Mouse (Mus musculus) fibroblast of lung, adult 2 months (primary cell): ENCODE measurements around the gene Gpatch8.

ENCODE experiments used
- DNase-seq: peaks from one replicate; pipeline ENCODE4 v3.0.0-alpha.2; 2011; ENCODE audit warnings: low read depth

The Gpatch8 gene

GRCm38 (mm10) chr11:102556031-102556715 lies at the start of gene Gpatch8:
TSS of gene Gpatch8 (minus strand) at chr11:102556392.
- DNase-seq, result peak; percentile 94

GRCm38 (mm10) chr11:102604777-102605552 lies 48.8 kb upstream of the Gpatch8 start:
- DNase-seq, result no peak

GRCm38 (mm10) chr11:102604010-102604584 lies 47.9 kb upstream of the Gpatch8 start, which contains the start of gene Fzd2:
TSS of gene Fzd2 (plus strand) at chr11:102604396.
- peak; percentile 97 for DNase-seq

GRCm38 (mm10) chr11:102603496-102603850 lies 47.3 kb upstream of the Gpatch8 start:
- no peak for DNase-seq

- no peak for DNase-seq
Measured at GRCm38 (mm10) chr11:102602816-102603495, 46.8 kb upstream of the Gpatch8 start.

- DNase-seq, result no peak
Measured at GRCm38 (mm10) chr11:102599912-102600311, 43.7 kb upstream of the Gpatch8 start.

- no peak for DNase-seq
Measured at GRCm38 (mm10) chr11:102595341-102595820, 39.2 kb upstream of the Gpatch8 start.

GRCm38 (mm10) chr11:102587554-102587953 lies 31.4 kb upstream of the Gpatch8 start:
- no peak for DNase-seq

- no peak for DNase-seq
Measured at GRCm38 (mm10) chr11:102586445-102587130, 30.4 kb upstream of the Gpatch8 start.

GRCm38 (mm10) chr11:102582736-102583135 lies 26.5 kb upstream of the Gpatch8 start:
- no peak for DNase-seq

- peak; percentile 37 for DNase-seq
Measured at GRCm38 (mm10) chr11:102582016-102582610, 25.9 kb upstream of the Gpatch8 start.

GRCm38 (mm10) chr11:102581281-102582015 lies 25.3 kb upstream of the Gpatch8 start:
- no peak for DNase-seq

- DNase-seq, result no peak
Measured at GRCm38 (mm10) chr11:102580034-102580330, 23.8 kb upstream of the Gpatch8 start.

GRCm38 (mm10) chr11:102579165-102580033 lies 23.2 kb upstream of the Gpatch8 start, which contains the start of gene Gm11627:
TSS of gene Gm11627 (minus strand) at chr11:102579461.
- DNase-seq, result no peak

- DNase-seq, result peak; percentile 55
Measured at GRCm38 (mm10) chr11:102578341-102579118, 22.3 kb upstream of the Gpatch8 start.

GRCm38 (mm10) chr11:102576050-102576754 lies 20.0 kb upstream of the Gpatch8 start:
- no peak for DNase-seq

- no peak for DNase-seq
Measured at GRCm38 (mm10) chr11:102575034-102575433, 18.8 kb upstream of the Gpatch8 start.
